Comparison of ENCODE assay signal across 16 mouse cellular contexts in the genomic region with DNA sequence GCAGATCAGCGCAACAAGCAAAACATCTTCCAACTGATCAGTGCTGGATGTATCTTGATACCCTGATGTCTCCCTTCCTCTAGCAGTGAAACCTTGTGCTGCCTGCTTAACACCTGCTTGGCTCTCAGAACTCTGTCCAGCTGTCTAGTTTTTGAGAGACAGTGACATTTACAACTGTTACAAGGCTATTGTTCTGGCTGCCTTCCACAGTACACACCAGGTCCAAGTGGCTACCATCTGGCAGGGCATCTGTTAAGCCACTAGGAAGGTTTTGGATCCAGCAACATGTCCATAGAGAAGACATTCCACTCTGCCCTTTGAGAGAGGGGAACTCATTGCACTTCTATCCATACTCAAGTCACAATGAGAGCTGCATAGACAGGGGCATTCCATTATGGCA.
A peak's percentile ranks its signal among the peaks of the same experiment; 100 is the strongest.
DNase-seq lines count a peak whose midpoint lies in the region; ATAC-seq and TF ChIP-seq lines count a peak whose summit lies in the region.
"Had no signal": no experiment of that assay in that cellular context is flagged by ENCODE, and none has a peak within 500 bp of the region (broad histone marks: within the 10 kb centered on the region; RNA-seq: fewer than 3 reads in every experiment).

No protein-coding gene starts in this region.

- TF ChIP-seq POLR2A in brain, embryonic 14.5 days (IDR thresholded peaks at IDR 0.05; ENCODE audit: borderline replicate concordance, extremely low read depth, insufficient read depth, insufficient read length, poor library complexity, severe bottlenecking) = no peak

- TF ChIP-seq CTCF in brain, embryonic 14.5 days (IDR thresholded peaks at IDR 0.05; ENCODE audit: borderline replicate concordance, extremely low read depth, insufficient read depth, insufficient read length) = no peak

- peak; percentile 3 for DNase-seq in cerebellum, adult 9-11 months
- no peak for DNase-seq in cerebellum, adult 8-10 months
- DNase-seq in layer of hippocampus, postnatal 14 days (ENCODE audit: low spot score in 2 of 2) = peak; percentile 2 to 22
- no peak for DNase-seq in layer of hippocampus, postnatal 25 days (ENCODE audit: extremely low spot score in 1 of 2, low spot score in 1 of 2)
- DNase-seq in adrenal gland, postnatal 14 days = peak; percentile 12
- DNase-seq in brain, embryonic 14.5 days (ENCODE audit: low read depth) = peak; percentile 25
- no peak for DNase-seq in kidney, postnatal 25 days
- DNase-seq: gastrocnemius, postnatal 36 days; heart, postnatal 4 days; kidney, adult 18-20 months; layer of hippocampus, adult 9-11 months; lung, adult 18-20 months; lung, postnatal 10 days; thymus, postnatal 25 days had no signal

- no peak for ATAC-seq in activated CD4-positive, CD25-positive, alpha-beta regulatory T cell, adult 4 months
- ATAC-seq: forebrain, embryonic 16.5 days had no signal

Comparison
In these comparisons a context has a peak if more than half of its experiments do, and no peak if none do; other contexts are left out.
1. DNase-seq: peak in cerebellum, adult 9-11 months (single experiment), layer of hippocampus, postnatal 14 days (2 of 2), adrenal gland, postnatal 14 days (single experiment) and brain, embryonic 14.5 days (single experiment); none in cerebellum, adult 8-10 months (single experiment), layer of hippocampus, postnatal 25 days (0 of 2) and kidney, postnatal 25 days (0 of 2).